ENCODE assay signal across 8 mouse cellular contexts in genomic region chr10:130541931-130542691, GRCm38 (mm10). TPM values are rescaled to one million over a fixed set of nuclear protein-coding genes. Genes with fewer than 3 reads are reported as not detected.
DNase-seq lines count a peak whose midpoint lies in the region; ATAC-seq and TF ChIP-seq lines count a peak whose summit lies in the region.
"Not testable (repeated sequence)": the region's sequence is repeated elsewhere in the genome, so short reads cannot be mapped to it uniquely, and the experiment has no call there.

No protein-coding gene starts in this region.

- H3K4me3 ChIP-seq in cortical plate, adult 2 months (ENCODE audit: insufficient read depth, low read length) = peak overlapping the region; percentile 47
- H3K4me3 ChIP-seq in gastrocnemius, adult 2 months = peak overlapping the region; percentile 75
- peak overlapping the region; percentile 56 for H3K4me3 ChIP-seq in hindbrain, postnatal 0 days (ENCODE audit: low read length)
- peak overlapping the region; percentile 83 for H3K4me3 ChIP-seq in left cerebral cortex, adult 2 months
- H3K4me3 ChIP-seq in macrophage (ENCODE audit: inconsistent target) = peak overlapping the region; percentile 70

- H3K36me3 ChIP-seq in hindbrain, postnatal 0 days (ENCODE audit: insufficient read depth, low read length); macrophage (ENCODE audit: inconsistent target): not testable (repeated sequence)

- intact Hi-C loops in gastrocnemius, adult 2 months (cut with DNase I); left cerebral cortex, adult 2 months (cut with DNase I): not testable (repeated sequence)

- peak; percentile 70 for DNase-seq in adipocyte (ENCODE audit: low spot score)
- DNase-seq in gastrocnemius, adult 2 months = peak; percentile 66
- DNase-seq in hindbrain, postnatal 0 days (ENCODE audit: low spot score) = peak; percentile 79
- DNase-seq in left cerebral cortex, adult 2 months (ENCODE audit: extremely low spot score in 1 of 2, low spot score in 2 of 2) = peak; percentile 68 to 77
- DNase-seq in right cerebral cortex, adult 18-20 months = peak; percentile 87
- peak; percentile 59 for DNase-seq in urinary bladder, adult 2 months (ENCODE audit: low spot score)

- H3K27ac ChIP-seq in cortical plate, adult 2 months (ENCODE audit: insufficient read depth, low read length) = 0 out of 2 replicates have a peak overlapping the region, but pooled peaks have one; percentile 13
- peak overlapping the region; percentile 75; the same call in 1 of the 2 replicates for H3K27ac ChIP-seq in gastrocnemius, adult 2 months
- peak overlapping the region; percentile 51; the same call in 1 of the 2 replicates for H3K27ac ChIP-seq in hindbrain, postnatal 0 days
- H3K27ac ChIP-seq in left cerebral cortex, adult 2 months = peak overlapping the region; percentile 95
- peak overlapping the region; percentile 33; the same call in 1 of the 2 replicates for H3K27ac ChIP-seq in macrophage

- not testable (repeated sequence) for H3K27me3 ChIP-seq in hindbrain, postnatal 0 days (ENCODE audit: insufficient read depth, low read length)

- TF ChIP-seq CTCF in cortical plate, adult 2 months (IDR thresholded peaks at IDR 0.05; ENCODE audit: extremely low read depth, insufficient read depth, low read length); gastrocnemius, adult 2 months (IDR thresholded peaks at IDR 0.05); left cerebral cortex, adult 2 months (IDR thresholded peaks at IDR 0.05): not testable (repeated sequence)
- peak; percentile 18 for TF ChIP-seq CTCF in hindbrain, postnatal 0 days (IDR thresholded peaks at IDR 0.05; ENCODE audit: low read depth)

- peak; percentile 69 for TF ChIP-seq POLR2A in cortical plate, adult 2 months (IDR thresholded peaks at IDR 0.05; ENCODE audit: extremely low read depth, insufficient read depth, low read length)

- ATAC-seq in hindbrain, postnatal 0 days = peak; percentile 98

- peak overlapping the region; percentile 62 for H3K4me2 ChIP-seq in hindbrain, postnatal 0 days (ENCODE audit: low read depth, low read length)

- WGBS in hindbrain, postnatal 0 days = under 1% methylated on average over 20 of the region's 21 CpGs
- WGBS in macrophage (ENCODE audit: missing documents) = under 1% methylated on average over 20 of the region's 21 CpGs

- H3K79me2 ChIP-seq in macrophage (ENCODE audit: inconsistent target) = not testable (repeated sequence)

- H3K9me3 ChIP-seq in hindbrain, postnatal 0 days (ENCODE audit: low read length) = not testable (repeated sequence)

- not testable (repeated sequence) for H3K4me1 ChIP-seq in cortical plate, adult 2 months (ENCODE audit: control insufficient read depth, insufficient read depth, low read length); hindbrain, postnatal 0 days (ENCODE audit: insufficient read depth, low read length)

- H3K9ac ChIP-seq in hindbrain, postnatal 0 days (replicated peaks; ENCODE audit: low read length) = peak overlapping the region; percentile 39; the same call in 1 of the 2 replicates

RNA-seq across cellular contexts. Expression of gene Vmn2r87, which starts 44.9 kb away (rescaled TPM):
- polyA plus RNA-seq in cortical plate, adult 2 months (2012; rRNA removed) = 1.8 and 1.9 TPM in 2 replicates
- not detected for total RNA-seq in gastrocnemius, adult 2 months (2021)
- 0.84 TPM in 1 of 2 replicates, not detected in the other for total RNA-seq in hindbrain, postnatal 0 days (2014; rRNA removed)
- polyA plus RNA-seq in hindbrain, postnatal 0 days (2015; fragmentation: Nextera tagmentation; extraction: Ambion mirVana) = 0.20 TPM in 1 of 2 replicates, not detected in the other
- total RNA-seq in left cerebral cortex, adult 2 months (2021) = 1 to 10 TPM; 1.4 to 1.6 TPM
- total RNA-seq in macrophage (2018; cell fraction: chromatin; rRNA removed) = not detected
- total RNA-seq in macrophage (2018; cell fraction: cytosol; rRNA removed) = not detected
- not detected for total RNA-seq in macrophage (2018; cell fraction: nucleus; rRNA removed)
- not detected in 3 replicates for polyA plus RNA-seq in macrophage (2018)
- 0.04 TPM in 1 of 2 replicates, not detected in the other for polyA plus RNA-seq in urinary bladder, adult 2 months (2012; rRNA removed)

Comparison
In these comparisons a context has a peak if more than half of its experiments do, and no peak if none do; other contexts are left out.
1. Peak in every context shown above with its lines: DNase-seq, ATAC-seq, H3K4me3 ChIP-seq and H3K27ac ChIP-seq.
2. H3K27ac ChIP-seq: peak in every context shown above with its lines; median percentile 95 in left cerebral cortex, adult 2 months; 75 in gastrocnemius, adult 2 months; 51 in hindbrain, postnatal 0 days; 33 in macrophage; 13 in cortical plate, adult 2 months.